Mouse (Mus musculus) layer of hippocampus, postnatal 36 days (tissue): ENCODE results near the gene Tssk6. TPM values are rescaled to one million over a fixed set of nuclear protein-coding genes. Genes with fewer than 3 reads are reported as not detected.
"Not testable (repeated sequence)": the region's sequence is repeated elsewhere in the genome, so short reads cannot be mapped to it uniquely, and the experiment has no call there.

Experiments used
- DNase-seq, 2 experiments: peaks; one replicate each; pipeline ENCODE4 v3.0.0; 2022
- total RNA-seq, 2 experiments: library from RNA; stranded (reverse); gene quantifications; 2 replicates each; pipeline ENCODE4 v1.2.3; 2021

Tssk6 gene
- total RNA-seq, 2 experiments from 2014 or later = 0.76 TPM; not detected in 1

GRCm38 (mm10) chr8:69919010-69919409 lies 17.0 kb downstream of the Tssk6 start:
- DNase-seq = peak; percentile 51 to 77

DNA sequence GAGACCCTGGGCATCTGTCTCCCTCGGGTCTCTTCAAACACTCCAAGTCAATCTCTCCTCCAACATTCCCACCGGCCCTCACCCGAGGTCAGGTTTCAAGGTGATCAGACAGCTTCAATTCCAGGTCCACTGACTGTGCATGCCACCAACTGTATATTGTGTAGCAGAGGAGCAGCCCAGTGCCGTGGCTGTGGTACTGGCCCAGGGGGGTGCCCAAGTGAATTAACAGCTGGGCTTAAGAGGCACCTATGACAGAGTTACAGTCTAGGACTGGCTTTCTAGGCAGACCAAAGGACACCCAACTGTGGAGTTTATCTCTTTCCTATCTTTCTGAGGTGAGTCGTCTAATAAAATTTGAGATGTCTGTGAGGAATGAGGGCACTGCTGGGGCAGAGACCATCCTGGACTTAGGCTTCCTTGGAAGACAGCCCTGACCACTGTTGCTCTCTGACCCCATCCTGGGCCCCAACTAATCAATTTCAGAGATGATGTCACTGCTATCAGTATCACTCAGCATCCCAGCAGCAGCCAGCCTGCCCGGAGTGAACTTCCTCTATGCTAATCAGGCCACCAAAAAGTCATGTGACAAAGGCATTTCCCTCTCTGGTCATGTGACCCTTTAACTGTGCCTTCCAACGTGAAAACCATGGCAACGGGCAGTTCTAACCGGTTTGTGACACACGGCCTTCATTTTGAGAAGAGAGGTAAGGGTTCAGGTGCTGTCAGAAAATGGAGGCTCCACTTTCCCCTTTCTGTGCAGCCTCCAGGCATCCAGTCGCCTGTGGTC lies 18.1 kb downstream of the Tssk6 start:
- DNase-seq = no peak

DNA sequence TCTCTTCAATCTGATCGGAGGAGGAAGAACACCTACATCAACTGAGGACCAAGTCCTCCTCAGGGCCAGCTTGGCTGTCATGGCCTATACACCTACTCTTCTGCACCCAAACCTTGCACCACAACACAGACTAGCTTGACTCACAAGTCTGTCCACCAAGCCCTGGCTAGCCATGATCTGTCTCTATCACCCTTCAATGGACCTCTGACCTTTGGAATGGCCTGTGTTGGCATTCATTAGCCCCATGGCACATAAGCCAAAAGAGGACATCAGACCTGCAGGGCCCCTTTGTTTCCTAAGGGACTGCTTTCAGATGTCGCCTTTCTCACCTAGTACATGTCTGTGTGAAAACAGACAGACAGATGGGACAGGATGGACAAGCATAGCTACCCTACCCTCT lies 19.2 kb downstream of the Tssk6 start:
- DNase-seq = no peak

- no peak for DNase-seq
Measured at GRCm38 (mm10) chr8:69923986-69924385, 22.0 kb downstream of the Tssk6 start.

DNA sequence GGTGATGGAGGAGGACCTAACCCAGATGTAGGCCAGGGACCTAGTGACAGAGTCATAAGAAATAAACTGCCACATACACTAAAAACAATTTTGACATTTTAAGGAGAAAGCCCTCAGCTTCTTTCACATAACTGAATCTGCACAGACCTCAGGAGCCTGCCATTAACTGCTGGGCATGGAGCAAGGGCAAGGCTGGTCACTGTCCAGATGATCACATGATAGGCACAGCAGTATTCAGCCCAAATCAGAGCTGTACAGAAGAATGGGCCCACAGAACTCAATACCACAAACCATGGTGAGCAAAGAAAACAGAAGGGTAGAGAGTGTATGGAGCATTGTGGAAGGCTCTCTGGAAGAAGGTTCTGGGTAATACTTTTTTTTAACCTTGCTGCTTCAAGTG lies 24.9 kb downstream of the Tssk6 start:
- DNase-seq = no peak

- DNase-seq = no peak
Measured at GRCm38 (mm10) chr8:69933811-69934210, 31.8 kb downstream of the Tssk6 start.

GRCm38 (mm10) chr8:69934582-69934981 lies 32.6 kb downstream of the Tssk6 start:
- no peak for DNase-seq

GRCm38 (mm10) chr8:69935431-69935830 lies 33.4 kb downstream of the Tssk6 start:
- DNase-seq = no peak

GRCm38 (mm10) chr8:69936050-69936794 lies 34.2 kb downstream of the Tssk6 start:
- DNase-seq = no peak

DNA sequence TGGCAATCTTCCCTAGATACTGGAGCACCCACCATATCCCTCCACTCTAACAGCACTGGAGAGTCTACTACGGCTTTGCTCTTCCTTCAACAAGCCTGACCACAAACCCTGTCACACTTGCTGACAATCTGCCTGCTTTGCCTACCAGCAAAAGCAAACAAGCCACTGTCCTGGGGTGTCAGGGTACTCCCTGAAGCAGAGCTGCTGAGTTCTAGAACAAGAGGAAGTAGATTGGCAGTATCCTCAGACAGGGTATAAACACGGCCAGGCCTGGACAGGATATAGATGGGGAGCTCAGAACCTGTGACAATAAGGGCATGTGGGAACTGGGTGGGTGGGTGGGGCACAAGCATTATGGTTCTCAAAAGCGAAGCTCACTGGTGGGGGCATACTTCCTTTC lies 35.5 kb downstream of the Tssk6 start:
- DNase-seq = no peak

- no peak for DNase-seq
Measured at GRCm38 (mm10) chr8:69938245-69938982, 36.4 kb downstream of the Tssk6 start.

DNA sequence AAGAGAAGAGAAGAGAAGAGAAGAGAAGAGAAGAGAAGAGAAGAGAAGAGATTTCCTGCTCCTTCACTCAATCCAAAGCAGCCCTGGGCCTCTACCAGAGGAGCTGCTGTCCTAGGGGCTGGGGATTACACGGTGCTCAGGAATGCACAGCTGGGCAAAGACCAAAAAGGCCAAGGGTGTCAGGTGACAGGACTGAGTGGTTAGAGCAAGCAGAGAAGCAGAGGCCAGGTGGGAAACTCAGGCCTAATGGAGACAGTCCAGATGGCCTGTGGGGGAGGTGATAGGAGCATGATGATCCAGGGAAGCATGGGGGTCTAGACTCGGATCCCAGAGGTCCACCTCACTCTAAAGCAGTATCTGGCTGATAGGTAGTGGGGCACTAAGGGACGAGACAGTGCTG lies 37.6 kb downstream of the Tssk6 start:
- no peak for DNase-seq

DNA sequence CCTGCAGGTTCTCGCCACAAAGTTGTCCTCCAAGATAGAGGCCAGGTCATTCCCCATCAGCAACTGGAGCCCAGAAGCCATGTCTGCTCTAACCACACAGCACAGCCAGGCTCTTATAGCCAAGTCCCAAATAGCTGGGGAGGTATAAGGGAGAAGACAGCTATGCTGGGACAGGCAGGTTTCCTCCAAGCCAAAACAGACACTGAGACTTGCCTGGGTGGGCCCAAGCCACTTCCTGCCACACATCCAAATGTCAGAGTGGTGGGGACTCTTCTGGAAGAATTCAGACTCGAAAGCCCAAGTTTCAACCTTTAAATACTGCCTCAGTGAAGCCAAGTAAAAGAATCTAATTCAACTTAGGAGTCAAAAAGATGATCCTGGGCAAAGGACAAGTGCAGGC lies 38.4 kb downstream of the Tssk6 start:
- no peak for DNase-seq

DNA sequence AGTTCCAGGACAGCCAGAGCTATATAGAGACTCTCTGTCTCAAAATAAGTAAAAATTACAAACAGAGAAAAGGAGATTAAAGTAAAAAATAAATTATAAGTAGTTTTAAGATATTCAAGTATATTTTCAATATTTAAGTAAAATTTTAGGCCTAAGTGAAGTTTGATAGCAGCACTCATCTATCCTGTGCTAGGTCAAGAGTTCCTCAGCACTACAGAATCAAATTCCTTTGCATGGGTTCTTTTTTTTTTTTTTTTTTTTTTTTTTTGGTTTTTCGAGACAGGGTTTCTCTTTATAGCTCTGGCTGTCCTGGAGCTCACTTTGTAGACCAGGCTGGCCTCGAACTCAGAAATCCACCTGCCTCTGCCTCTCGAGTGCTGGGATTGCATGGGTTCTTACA lies 40.5 kb downstream of the Tssk6 start:
- DNase-seq = not testable (repeated sequence)

GRCm38 (mm10) chr8:69950300-69950699 lies 48.3 kb downstream of the Tssk6 start:
- no peak for DNase-seq

Other genes starting within 250 kb of the Tssk6 start
- gene Zfp964, start 247.7 kb upstream of the Tssk6 start, total RNA-seq = 1 to 10 TPM; 4.9 to 5.6 TPM
- 10 to 100 TPM; 19.8 to 22.3 TPM for gene Zfp869, start 191.5 kb upstream of the Tssk6 start, total RNA-seq
- 1 to 10 TPM; 5.2 to 5.7 TPM for gene Zfp963, start 152.2 kb upstream of the Tssk6 start, total RNA-seq
- 1 to 10 TPM in 1 of 2 experiments, not detected in 1; 1.3 TPM for gene Gm20422, start 127.3 kb upstream of the Tssk6 start, total RNA-seq
- 10 to 100 TPM; 40.3 to 40.6 TPM for gene Atp13a1, start 111.0 kb upstream of the Tssk6 start, total RNA-seq
- gene Zfp866, start 111.0 kb upstream of the Tssk6 start, total RNA-seq = 10 to 100 TPM; 28.1 to 32.1 TPM
- 10 to 100 TPM; 12.0 to 17.3 TPM for gene Gmip, start 93.5 kb upstream of the Tssk6 start, total RNA-seq
- under 1 TPM; 0.60 to 0.68 TPM for gene Lpar2, start 79.8 kb upstream of the Tssk6 start, total RNA-seq
- gene Pbx4, start 69.7 kb upstream of the Tssk6 start, total RNA-seq = 10 to 100 TPM; 15.6 to 19.0 TPM
- gene Cilp2, start 14.5 kb upstream of the Tssk6 start, total RNA-seq = under 1 TPM; 0.86 to 0.92 TPM
- 100 to 1,000 TPM; 154 to 159 TPM for gene Ndufa13, start 374 bp downstream of the Tssk6 start, total RNA-seq
- gene Yjefn3, start 528 bp downstream of the Tssk6 start, total RNA-seq = 10 to 100 TPM; 32.3 to 36.3 TPM
- 10 to 100 TPM; 31.4 to 33.4 TPM for gene Gatad2a, start 94.2 kb downstream of the Tssk6 start, total RNA-seq
- 10 to 100 TPM; 77.3 to 80.9 TPM for gene Mau2, start 140.6 kb downstream of the Tssk6 start, total RNA-seq
- 10 to 100 TPM; 47.0 to 51.3 TPM for gene Sugp1, start 140.6 kb downstream of the Tssk6 start, total RNA-seq
- gene Tm6sf2, start 170.7 kb downstream of the Tssk6 start, total RNA-seq = 1 to 10 TPM; 5.0 to 8.5 TPM
- gene Hapln4, start 181.3 kb downstream of the Tssk6 start, total RNA-seq = 10 to 100 TPM; 73.7 to 91.3 TPM
- gene Ncan, start 218.7 kb downstream of the Tssk6 start, total RNA-seq = 100 to 1,000 TPM; 167 to 170 TPM
- 10 to 100 TPM; 25.4 to 30.5 TPM for gene Nr2c2ap, start 229.1 kb downstream of the Tssk6 start, total RNA-seq
- gene Rfxank, start 237.0 kb downstream of the Tssk6 start, total RNA-seq = 10 to 100 TPM; 14.0 to 15.3 TPM
- gene Borcs8, start 237.3 kb downstream of the Tssk6 start, total RNA-seq = 10 to 100 TPM; 43.9 to 50.8 TPM
- gene Mef2b, start 237.5 kb downstream of the Tssk6 start, total RNA-seq = under 1 TPM; 0.27 to 0.38 TPM